Mouse (Mus musculus) heart, embryonic 12.5 days (tissue): Measurements from ENCODE around the gene Gm8374. TPM values are rescaled to one million over a fixed set of nuclear protein-coding genes. Genes with fewer than 3 reads are reported as not detected.
"Not testable (repeated sequence)": the region's sequence is repeated elsewhere in the genome, so short reads cannot be mapped to it uniquely, and the experiment has no call there.

ENCODE experiments used
- ATAC-seq: fragments of 200-750 bp; cut with Nextera tagmentation; 2 replicates; pipeline ENCODE4 v1.8.0; 2017; ENCODE audit warnings: moderate TSS enrichment, moderate library complexity; ENCODE audit not compliant: insufficient number of reproducible peaks, low FRiP score
- H3K27ac ChIP-seq: fragments of 300-500 bp; sonication (generic); 2 replicates; pipeline ENCODE4 v1.5.1; 2016; ENCODE audit warnings: mild to moderate bottlenecking, moderate library complexity; ENCODE audit not compliant: poor library complexity, severe bottlenecking
- H3K27me3 ChIP-seq: fragments of 300-500 bp; sonication (generic); replicated peaks from 2 replicates; pipeline ENCODE4 v1.6.1; 2016; ENCODE audit warnings: mild to moderate bottlenecking, moderate library complexity
- H3K36me3 ChIP-seq: fragments of 300-500 bp; sonication (generic); 2 replicates; pipeline ENCODE4 v1.6.1; 2016; ENCODE audit warnings: mild to moderate bottlenecking, moderate library complexity
- H3K4me1 ChIP-seq: fragments of 300-500 bp; sonication (generic); replicated peaks from 2 replicates; pipeline ENCODE4 v1.6.1; 2016; ENCODE audit warnings: mild to moderate bottlenecking
- H3K4me2 ChIP-seq: fragments of 300-500 bp; sonication (generic); 2 replicates; pipeline ENCODE4 v1.6.1; 2016; ENCODE audit warnings: mild to moderate bottlenecking, moderate library complexity
- H3K4me3 ChIP-seq: fragments of 300-500 bp; sonication (generic); 2 replicates; pipeline ENCODE4 v1.5.1; 2016; ENCODE audit warnings: mild to moderate bottlenecking
- H3K9ac ChIP-seq: fragments of 300-500 bp; sonication (generic); 2 replicates; pipeline ENCODE4 v1.6.1; 2016; ENCODE audit warnings: mild to moderate bottlenecking, moderate library complexity
- H3K9me3 ChIP-seq: fragments of 300-500 bp; sonication (generic); replicated peaks from 2 replicates; pipeline ENCODE4 v1.6.1; 2016; ENCODE audit warnings: mild to moderate bottlenecking, moderate library complexity
- WGBS: fragments of 180-500 bp; shearing (Covaris S2); methylation state at CpG from one replicate; pipeline ENCODE4 v1.1.7; 2016; 5-methylcytosine and 5-hydroxymethylcytosine counted together
- polyA plus RNA-seq: library from polyadenylated mRNA; unstranded; fragments of >200 nt; fragmentation: Nextera tagmentation; extraction: Ambion mirVana; gene quantifications from 2 replicates; pipeline ENCODE4 v1.2.1, GENCODE M21; 2016

Gm8374 gene
- polyA plus RNA-seq: not detected in 2 replicates

- WGBS: 62% methylated on average over 3 of the region's 3 CpGs
- not testable (repeated sequence) for H3K4me3 ChIP-seq, H3K4me1 ChIP-seq, H3K27ac ChIP-seq, ATAC-seq, H3K4me2 ChIP-seq, H3K9ac ChIP-seq, H3K9me3 ChIP-seq, H3K36me3 ChIP-seq, H3K27me3 ChIP-seq
These were observed at the start of gene Gm8374 for GRCm38 (mm10) chr14:7365034-7365433. Gene Gm8374, minus strand, starts transcription at chr14:7365134.

- H3K4me2 ChIP-seq, H3K4me3 ChIP-seq, H3K27me3 ChIP-seq, H3K27ac ChIP-seq, H3K9me3 ChIP-seq, H3K4me1 ChIP-seq, H3K36me3 ChIP-seq, ATAC-seq, H3K9ac ChIP-seq: not testable (repeated sequence)
- no CpG with 5 or more reads among the region's 1 CpGs for WGBS
These were observed 32.6 kb downstream of the Gm8374 start, which contains the start of gene Gm5797 for GRCm38 (mm10) chr14:7332295-7332694. Gene Gm5797, minus strand, starts transcription at chr14:7332395.

- H3K4me2 ChIP-seq: peak overlapping the region; percentile 71
- H3K27me3 ChIP-seq, ATAC-seq, H3K4me1 ChIP-seq, H3K36me3 ChIP-seq, H3K9me3 ChIP-seq, H3K27ac ChIP-seq: not testable (repeated sequence)
- WGBS: 2% methylated on average over 14 of the region's 19 CpGs
- H3K4me3 ChIP-seq: peak overlapping the region; percentile 63
- H3K9ac ChIP-seq: peak overlapping the region; percentile 68
These were observed 49.8 kb downstream of the Gm8374 start for GRCm38 (mm10) chr14:7315093-7315492.

GRCm38 (mm10) chr14:7314661-7315060, 50.3 kb downstream of the Gm8374 start, which contains the start of gene Gm3739:
Gene Gm3739, minus strand, starts transcription at chr14:7315049.
- not testable (repeated sequence) for H3K4me1 ChIP-seq, ATAC-seq, H3K9me3 ChIP-seq, H3K27me3 ChIP-seq, H3K36me3 ChIP-seq, H3K27ac ChIP-seq
- WGBS: under 1% methylated on average over 16 of the region's 35 CpGs
- Histone ChIP-seq H3K4me3 (peak within 1 kb of the TSS; percentile 63), H3K4me2 (peak within 1 kb of the TSS; percentile 71), H3K9ac (peak within 1 kb of the TSS; percentile 68)

Other genes starting within 250 kb of the Gm8374 start
- not detected in 2 replicates for gene Gm6676, start 239.7 kb downstream of the Gm8374 start, polyA plus RNA-seq
- gene Gm3512, start 190.6 kb downstream of the Gm8374 start, polyA plus RNA-seq: 3.4 and 4.1 TPM in 2 replicates
- gene Gm16434, start 170.6 kb downstream of the Gm8374 start, polyA plus RNA-seq: not detected in 2 replicates
- gene Gm3727, start 100.4 kb downstream of the Gm8374 start, polyA plus RNA-seq: not detected in 2 replicates
- 2.4 TPM in 2 replicates for gene Gm3739, start 50.1 kb downstream of the Gm8374 start, polyA plus RNA-seq
- not detected in 2 replicates for gene Gm5797, start 32.7 kb downstream of the Gm8374 start, polyA plus RNA-seq
- gene Gm3755, start 85.8 kb upstream of the Gm8374 start, polyA plus RNA-seq: 0.15 TPM in 1 of 2 replicates, not detected in the other
- gene Gm3752, start 118.6 kb upstream of the Gm8374 start, polyA plus RNA-seq: 0.45 and 1.4 TPM in 2 replicates
- gene Gm3558, start 203.4 kb upstream of the Gm8374 start, polyA plus RNA-seq: 0.10 and 0.43 TPM in 2 replicates
- gene Gm10338, start 230.5 kb upstream of the Gm8374 start, polyA plus RNA-seq: not detected in 2 replicates